Mouse (Mus musculus) fibroblast of lung, adult 2 months (primary cell): ENCODE measurements around the gene Csf2rb.
"Not testable (repeated sequence)": the region's sequence is repeated elsewhere in the genome, so short reads cannot be mapped to it uniquely, and the experiment has no call there.

ENCODE experiments used
- DNase-seq: peaks from one replicate; pipeline ENCODE4 v3.0.0-alpha.2; 2011; ENCODE audit warnings: low read depth

Gene Csf2rb

GRCm38 (mm10) chr15:78325671-78326339, at the start of gene Csf2rb:
Gene Csf2rb, plus strand, starts transcription at chr15:78325752.
- DNase-seq: no peak

GRCm38 (mm10) chr15:78278308-78278707, 47.2 kb upstream of the Csf2rb start:
- DNase-seq: no peak

- no peak for DNase-seq
These were observed 37.6 kb upstream of the Csf2rb start for GRCm38 (mm10) chr15:78287941-78288340.

GRCm38 (mm10) chr15:78289775-78290174, 35.8 kb upstream of the Csf2rb start:
- not testable (repeated sequence) for DNase-seq

GRCm38 (mm10) chr15:78293228-78293627, 32.3 kb upstream of the Csf2rb start:
- not testable (repeated sequence) for DNase-seq

GRCm38 (mm10) chr15:78293716-78294115, 31.8 kb upstream of the Csf2rb start:
- no peak for DNase-seq

- DNase-seq: no peak
These were observed 27.0 kb upstream of the Csf2rb start for GRCm38 (mm10) chr15:78298558-78298957.

- no peak for DNase-seq
These were observed 25.9 kb upstream of the Csf2rb start for GRCm38 (mm10) chr15:78299641-78300040.

GRCm38 (mm10) chr15:78300773-78301172, 24.8 kb upstream of the Csf2rb start:
- DNase-seq: peak; percentile 62

- no peak for DNase-seq
These were observed 22.8 kb upstream of the Csf2rb start for GRCm38 (mm10) chr15:78302718-78303117.

- DNase-seq: no peak
These were observed 21.8 kb upstream of the Csf2rb start for GRCm38 (mm10) chr15:78303665-78304233.

GRCm38 (mm10) chr15:78305341-78305933, 20.1 kb upstream of the Csf2rb start, which contains the start of gene Csf2rb2:
Gene Csf2rb2, minus strand, starts transcription at chr15:78305721.
- no peak for DNase-seq

- DNase-seq: no peak
These were observed 15.7 kb upstream of the Csf2rb start for GRCm38 (mm10) chr15:78309865-78310264.

- no peak for DNase-seq
These were observed 14.6 kb upstream of the Csf2rb start for GRCm38 (mm10) chr15:78310971-78311370.

GRCm38 (mm10) chr15:78312421-78313233, 12.9 kb upstream of the Csf2rb start:
- DNase-seq: not testable (repeated sequence)

- DNase-seq: not testable (repeated sequence)
These were observed 11.9 kb upstream of the Csf2rb start for GRCm38 (mm10) chr15:78313659-78314058.

GRCm38 (mm10) chr15:78318338-78319171, 7.0 kb upstream of the Csf2rb start:
- not testable (repeated sequence) for DNase-seq

GRCm38 (mm10) chr15:78320825-78321496, 4.6 kb upstream of the Csf2rb start:
- no peak for DNase-seq

GRCm38 (mm10) chr15:78323366-78323765, 2.2 kb upstream of the Csf2rb start:
- no peak for DNase-seq

GRCm38 (mm10) chr15:78324294-78324693, 1.3 kb upstream of the Csf2rb start:
- no peak for DNase-seq

- DNase-seq: no peak
These were observed 1.2 kb downstream of the Csf2rb start for GRCm38 (mm10) chr15:78326747-78327146.
